Comparison of ENCODE assay signal across 22 mouse cellular contexts in the genomic region with DNA sequence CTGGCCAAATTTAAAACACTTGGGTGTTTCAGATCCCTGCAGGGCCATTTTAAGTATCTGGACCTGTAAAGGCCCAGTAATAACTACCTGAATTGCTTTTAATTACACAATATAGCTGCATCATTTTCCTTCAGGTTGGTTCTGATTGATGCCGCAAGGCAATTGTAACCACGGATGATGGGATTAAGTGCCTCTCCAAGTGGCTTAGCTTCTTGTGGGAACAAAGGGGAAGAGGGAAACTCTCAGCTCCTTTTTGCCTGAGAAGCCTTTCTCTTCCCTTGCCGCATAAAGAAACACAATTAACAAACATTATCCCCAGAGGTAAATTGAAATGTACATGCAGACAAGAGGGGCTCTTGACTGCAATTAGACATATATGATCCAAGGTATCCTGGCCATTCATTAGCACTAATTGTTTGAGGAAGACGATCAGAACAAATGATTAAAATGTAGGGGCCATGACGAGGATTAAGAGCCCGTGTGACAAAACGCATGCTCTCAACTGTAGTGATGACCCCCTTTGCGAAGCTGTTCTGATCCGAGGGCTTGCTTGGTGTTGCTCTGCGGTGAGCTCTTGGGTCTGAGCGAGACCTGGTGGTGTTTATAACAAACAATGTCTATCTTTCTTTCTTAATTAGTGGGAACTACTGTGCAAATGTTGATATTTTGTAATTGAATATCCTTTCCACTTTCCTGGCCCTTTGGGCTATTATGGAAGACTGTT.
DNase-seq lines count a peak whose midpoint lies in the region; ATAC-seq lines count a peak whose summit lies in the region.
"Had no signal": no experiment of that assay in that cellular context is flagged by ENCODE, and none has a peak within 500 bp of the region (broad histone marks: within the 10 kb centered on the region; RNA-seq: fewer than 3 reads in every experiment).

No protein-coding gene starts in this region.

- H3K4me3 ChIP-seq in forebrain, embryonic 12.5 days (replicated peaks): no peak overlapping the region
- no peak overlapping the region for H3K4me3 ChIP-seq in forebrain, embryonic 16.5 days (replicated peaks; ENCODE audit: low read length)
- H3K4me3 ChIP-seq in midbrain, embryonic 12.5 days: no peak overlapping the region
- no peak overlapping the region for H3K4me3 ChIP-seq in midbrain, embryonic 16.5 days (ENCODE audit: low read depth, low read length)
- H3K4me3 ChIP-seq: embryonic facial prominence, embryonic 12.5 days; heart, embryonic 10.5 days; hindbrain, embryonic 13.5 days had no signal

- H3K9me3 ChIP-seq in forebrain, embryonic 12.5 days: no peaks in the 10 kb centered on the region
- H3K9me3 ChIP-seq in forebrain, embryonic 16.5 days (ENCODE audit: control insufficient read depth, low read length): no peaks in the 10 kb centered on the region
- no peaks in the 10 kb centered on the region for H3K9me3 ChIP-seq in midbrain, embryonic 12.5 days
- H3K9me3 ChIP-seq in midbrain, embryonic 16.5 days (replicated peaks; ENCODE audit: control insufficient read depth, low read length, poor library complexity, severe bottlenecking): no peaks in the 10 kb centered on the region
- H3K9me3 ChIP-seq: embryonic facial prominence, embryonic 12.5 days; G1E; heart, embryonic 10.5 days; hindbrain, embryonic 13.5 days had no signal

- ATAC-seq in forebrain, embryonic 12.5 days (ENCODE audit: low FRiP score): peak; percentile 23; the same call in 1 of the 2 replicates
- ATAC-seq in forebrain, embryonic 16.5 days: no peak
- peak; percentile 48 for ATAC-seq in midbrain, embryonic 12.5 days (ENCODE audit: low FRiP score, low read depth)
- no peak for ATAC-seq in midbrain, embryonic 16.5 days
- ATAC-seq: CD4-positive, CD25-positive, alpha-beta regulatory T cell, adult 4 months; hindbrain, postnatal 0 days had no signal

- peaks cover 26% of the 10 kb centered on the region for H3K27me3 ChIP-seq in forebrain, embryonic 12.5 days
- no peaks in the 10 kb centered on the region for H3K27me3 ChIP-seq in forebrain, embryonic 16.5 days (replicated peaks; ENCODE audit: control insufficient read depth, insufficient read depth, low read length)
- H3K27me3 ChIP-seq in midbrain, embryonic 12.5 days: peaks cover 49% of the 10 kb centered on the region
- no peaks in the 10 kb centered on the region; the same call in 1 of the 2 replicates for H3K27me3 ChIP-seq in midbrain, embryonic 16.5 days (ENCODE audit: control insufficient read depth, insufficient read depth, low read depth, low read length)
- H3K27me3 ChIP-seq: embryonic facial prominence, embryonic 12.5 days had no signal

- no peak overlapping the region for H3K4me2 ChIP-seq in forebrain, embryonic 12.5 days
- no peak overlapping the region for H3K4me2 ChIP-seq in forebrain, embryonic 16.5 days (ENCODE audit: low read length)
- H3K4me2 ChIP-seq in midbrain, embryonic 12.5 days (replicated peaks): peak overlapping the region; percentile 30
- H3K4me2 ChIP-seq in midbrain, embryonic 16.5 days (ENCODE audit: low read length): no peak overlapping the region
- H3K4me2 ChIP-seq: embryonic facial prominence, embryonic 12.5 days; hindbrain, embryonic 13.5 days had no signal

- intact Hi-C loops in heart, postnatal 25 days (cut with DNase I): no loop called here

- no peak overlapping the region for H3K9ac ChIP-seq in forebrain, embryonic 12.5 days
- no peak overlapping the region for H3K9ac ChIP-seq in forebrain, embryonic 16.5 days (replicated peaks; ENCODE audit: low read depth, low read length)
- no peak overlapping the region for H3K9ac ChIP-seq in midbrain, embryonic 12.5 days (replicated peaks)
- no peak overlapping the region for H3K9ac ChIP-seq in midbrain, embryonic 16.5 days (ENCODE audit: low read depth, low read length)
- H3K9ac ChIP-seq: embryonic facial prominence, embryonic 12.5 days; hindbrain, embryonic 13.5 days had no signal

- H3K4me1 ChIP-seq in forebrain, embryonic 12.5 days: peaks cover 13% of the 10 kb centered on the region
- no peaks in the 10 kb centered on the region for H3K4me1 ChIP-seq in forebrain, embryonic 16.5 days (replicated peaks; ENCODE audit: control insufficient read depth, insufficient read depth, low read length)
- peaks cover 15% of the 10 kb centered on the region for H3K4me1 ChIP-seq in midbrain, embryonic 12.5 days
- no peaks in the 10 kb centered on the region for H3K4me1 ChIP-seq in midbrain, embryonic 16.5 days (ENCODE audit: control insufficient read depth, insufficient read depth, low read length)
- H3K4me1 ChIP-seq: heart, embryonic 10.5 days; hindbrain, embryonic 13.5 days had no signal

- H3K27ac ChIP-seq in forebrain, embryonic 12.5 days: no peak overlapping the region
- H3K27ac ChIP-seq in forebrain, embryonic 16.5 days (ENCODE audit: low read length): no peak overlapping the region
- no peak overlapping the region for H3K27ac ChIP-seq in midbrain, embryonic 12.5 days (replicated peaks)
- no peak overlapping the region for H3K27ac ChIP-seq in midbrain, embryonic 16.5 days (ENCODE audit: low read length)
- H3K27ac ChIP-seq: embryonic facial prominence, embryonic 12.5 days; heart, embryonic 10.5 days; hindbrain, embryonic 13.5 days; hindbrain, postnatal 0 days had no signal

- no peaks in the 10 kb centered on the region for H3K36me3 ChIP-seq in forebrain, embryonic 12.5 days (replicated peaks)
- no peaks in the 10 kb centered on the region for H3K36me3 ChIP-seq in forebrain, embryonic 16.5 days (ENCODE audit: control insufficient read depth, insufficient read depth)
- H3K36me3 ChIP-seq in midbrain, embryonic 12.5 days: no peaks in the 10 kb centered on the region
- H3K36me3 ChIP-seq in midbrain, embryonic 16.5 days (ENCODE audit: control insufficient read depth, insufficient read depth, low read length): no peaks in the 10 kb centered on the region
- H3K36me3 ChIP-seq: embryonic facial prominence, embryonic 12.5 days; G1E; heart, embryonic 10.5 days; hindbrain, embryonic 13.5 days had no signal

- peak; percentile 35 for DNase-seq in embryo, embryonic 11 days
- DNase-seq in embryo, embryonic 10.5 days (ENCODE audit: low spot score): no peak
- peak; percentile 40 for DNase-seq in retina, embryonic 14.5 days (ENCODE audit: low spot score)
- DNase-seq in heart, postnatal 25 days (ENCODE audit: low spot score): no peak
- DNase-seq: adrenal gland, adult 8-10 months; B cell, adult 2 months; cerebellum, adult 11-12 months; cerebellum, adult 9-10 months; cerebellum, postnatal 25 days; gastrocnemius, postnatal 10 days; heart, adult 18-20 months; heart, postnatal 10 days had no signal

- WGBS in forebrain, embryonic 12.5 days: 4% methylated on average over 11 of the region's 11 CpGs
- 15% methylated on average over 11 of the region's 11 CpGs for WGBS in forebrain, embryonic 16.5 days
- 6% methylated on average over 11 of the region's 11 CpGs for WGBS in midbrain, embryonic 12.5 days
- 13% methylated on average over 11 of the region's 11 CpGs for WGBS in midbrain, embryonic 16.5 days

Comparison
In these comparisons a context has a peak if more than half of its experiments do, and no peak if none do; other contexts are left out.
1. DNase-seq: peak in embryo, embryonic 11 days (single experiment) and retina, embryonic 14.5 days (single experiment); none in embryo, embryonic 10.5 days (single experiment) and heart, postnatal 25 days (single experiment).
2. ATAC-seq: peak in forebrain, embryonic 12.5 days (single experiment) and midbrain, embryonic 12.5 days (single experiment); none in forebrain, embryonic 16.5 days (single experiment) and midbrain, embryonic 16.5 days (single experiment).